ENCODE assay signal across 7 mouse cellular contexts in the genomic region with DNA sequence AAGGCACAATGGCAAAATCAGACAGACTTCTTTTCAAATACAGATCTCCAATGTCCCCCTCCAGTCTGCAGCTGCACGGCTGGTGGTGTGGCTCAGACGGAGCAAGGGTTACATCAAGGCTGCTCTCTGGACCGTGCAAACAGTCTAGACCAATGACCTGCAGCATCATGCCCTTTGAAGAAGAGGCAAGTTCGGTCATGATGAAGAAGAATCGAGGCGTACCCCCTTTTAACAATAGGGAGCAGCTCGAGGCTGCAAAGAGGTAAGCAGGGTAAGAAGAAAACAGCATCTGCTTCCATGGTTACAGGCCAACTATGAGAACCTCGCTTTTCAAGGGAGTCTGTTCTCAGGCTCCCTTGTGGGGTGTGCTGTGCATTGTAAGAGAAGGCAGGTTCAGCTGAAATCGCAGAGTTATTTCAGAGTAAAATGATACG.
DNase-seq lines count a peak whose midpoint lies in the region; ATAC-seq and TF ChIP-seq lines count a peak whose summit lies in the region.

No protein-coding gene starts in this region.

- H3K36me3 ChIP-seq in midbrain, embryonic 12.5 days: no peaks in the 10 kb centered on the region

- peak; percentile 98 for ATAC-seq in midbrain, embryonic 12.5 days (ENCODE audit: low FRiP score, low read depth)

- peaks cover 21% of the 10 kb centered on the region for H3K4me1 ChIP-seq in midbrain, embryonic 12.5 days

- peak overlapping the region; percentile 99 for H3K27ac ChIP-seq in layer of hippocampus, adult 2 months
- peak overlapping the region; percentile 98 for H3K27ac ChIP-seq in midbrain, embryonic 12.5 days (replicated peaks)

- H3K4me3 ChIP-seq in layer of hippocampus, adult 2 months: peak overlapping the region; percentile 61
- H3K4me3 ChIP-seq in midbrain, embryonic 12.5 days: peak overlapping the region; percentile 50

- peak overlapping the region; percentile 62 for H3K4me2 ChIP-seq in midbrain, embryonic 12.5 days (replicated peaks)

- DNase-seq in brain, adult 2 months (ENCODE audit: low read depth, low spot score): peak; percentile 78
- peak; percentile 27 to 47 for DNase-seq in cerebellum, postnatal 14 days
- peak; percentile 8 for DNase-seq in gastrocnemius, postnatal 25 days
- peak; percentile 45 to 75 for DNase-seq in layer of hippocampus, adult 2 months (ENCODE audit: low spot score in 2 of 2)
- DNase-seq in telencephalon, adult 2 months (ENCODE audit: low read depth, low spot score): peak; percentile 64
- DNase-seq in adrenal gland, postnatal 14 days: no peak

- no peaks in the 10 kb centered on the region for H3K9me3 ChIP-seq in midbrain, embryonic 12.5 days

- no peak for TF ChIP-seq CTCF in layer of hippocampus, adult 2 months (conservative IDR thresholded peaks at IDR 0.05)

- 3% methylated on average over 10 of the region's 10 CpGs for whole genome bisulfite sequencing in midbrain, embryonic 12.5 days

- peak overlapping the region; percentile 80 for H3K9ac ChIP-seq in midbrain, embryonic 12.5 days (replicated peaks)

- no peaks in the 10 kb centered on the region for H3K27me3 ChIP-seq in midbrain, embryonic 12.5 days
